Mouse (Mus musculus) ES-Bruce4 (cell line): ENCODE data around the gene Sox5. TPM values are rescaled to one million over a fixed set of nuclear protein-coding genes. Genes with fewer than 3 reads are reported as not detected.

ENCODE experiments used
- H3K27ac ChIP-seq: 2 replicates; pipeline ENCODE4 v1.5.1; 2012; ENCODE audit warnings: low read length, inconsistent platforms; ENCODE audit not compliant: insufficient read depth
- H3K27me3 ChIP-seq: 2 replicates; pipeline ENCODE4 v1.6.1; 2012; ENCODE audit warnings: mild to moderate bottlenecking, low read length, inconsistent platforms; ENCODE audit not compliant: control insufficient read depth, poor library complexity, insufficient read depth, severe bottlenecking
- H3K36me3 ChIP-seq: 2 replicates; pipeline ENCODE4 v1.6.1; 2012; ENCODE audit warnings: inconsistent platforms, mild to moderate bottlenecking, low read length, moderate library complexity; ENCODE audit not compliant: control insufficient read depth, poor library complexity, insufficient read depth, severe bottlenecking
- H3K4me1 ChIP-seq: one replicate; pipeline ENCODE4 v1.8.1; 2011; ENCODE audit warnings: low read length; ENCODE audit not compliant: control insufficient read depth, insufficient read depth
- H3K4me3 ChIP-seq: 2 replicates; pipeline ENCODE4 v1.5.1; 2011; ENCODE audit warnings: low read depth, mild to moderate bottlenecking, low read length
- H3K9ac ChIP-seq: 2 replicates; pipeline ENCODE4 v1.6.1; 2012; ENCODE audit warnings: low read depth, mild to moderate bottlenecking, inconsistent platforms; ENCODE audit not compliant: poor library complexity, severe bottlenecking
- H3K9me3 ChIP-seq: replicated peaks from 2 replicates; pipeline ENCODE4 v1.6.1; 2012; ENCODE audit warnings: mild to moderate bottlenecking, low read length, inconsistent platforms; ENCODE audit not compliant: control insufficient read depth, poor library complexity, insufficient read depth, severe bottlenecking
- CTCF ChIP-seq: IDR thresholded peaks from one replicate; pipeline ENCODE4 v1.8.1; 2011; ENCODE audit warnings: low read depth, low read length
- EP300 ChIP-seq: IDR thresholded peaks from 2 replicates; pipeline ENCODE4 v1.6.1; 2011; ENCODE audit warnings: low read depth, low read length; ENCODE audit not compliant: insufficient read depth
- POLR2A ChIP-seq: IDR thresholded peaks from one replicate; pipeline ENCODE4 v1.8.1; 2011; ENCODE audit warnings: low read length; ENCODE audit not compliant: insufficient read depth
- polyA plus RNA-seq: library from polyadenylated mRNA; stranded (reverse); fragments of >200 nt; gene quantifications from 2 replicates; pipeline ENCODE4 v1.2.4, GENCODE M21; 2011; ENCODE audit warnings: low read depth; ENCODE audit not compliant: missing spikeins, insufficient read depth, insufficient read length

The Sox5 gene
- polyA plus RNA-seq, 1 experiment = not detected

GRCm38 (mm10) chr6:144602883-144603282, 178.9 kb downstream of the Sox5 start:
- Histone ChIP-seq H3K36me3 (no peaks in the 10 kb centered on the region), H3K4me3 (no peak overlapping the region), H3K27me3 (no peaks in the 10 kb centered on the region), H3K9me3 (no peaks in the 10 kb centered on the region), H3K27ac (no peak overlapping the region), H3K9ac (no peak overlapping the region), H3K4me1 (no peaks in the 10 kb centered on the region)
- TF ChIP-seq CTCF (no peak), EP300 (no peak), POLR2A (no peak)

- H3K9ac ChIP-seq = no peak overlapping the region
- H3K9me3 ChIP-seq = no peaks in the 10 kb centered on the region
- no peak overlapping the region for H3K4me3 ChIP-seq
- H3K36me3 ChIP-seq = no peaks in the 10 kb centered on the region
- no peaks in the 10 kb centered on the region for H3K4me1 ChIP-seq
- no peak for TF ChIP-seq CTCF
- no peak for TF ChIP-seq EP300
- TF ChIP-seq POLR2A = no peak
- no peaks in the 10 kb centered on the region for H3K27me3 ChIP-seq
- no peak overlapping the region for H3K27ac ChIP-seq
These were observed 181.4 kb downstream of the Sox5 start for GRCm38 (mm10) chr6:144600351-144600750.

- no peaks in the 10 kb centered on the region for H3K36me3 ChIP-seq
- H3K4me1 ChIP-seq = no peaks in the 10 kb centered on the region
- TF ChIP-seq CTCF (no peak), POLR2A (no peak), EP300 (no peak)
- no peak overlapping the region for H3K27ac ChIP-seq
- H3K9ac ChIP-seq = no peak overlapping the region
- H3K27me3 ChIP-seq = no peaks in the 10 kb centered on the region
- no peak overlapping the region for H3K4me3 ChIP-seq
- H3K9me3 ChIP-seq = no peaks in the 10 kb centered on the region
These were observed 183.3 kb downstream of the Sox5 start for GRCm38 (mm10) chr6:144598324-144598973.

- no peaks in the 10 kb centered on the region for H3K4me1 ChIP-seq
- no peak for TF ChIP-seq POLR2A
- TF ChIP-seq CTCF = no peak
- TF ChIP-seq EP300 = no peak
- no peak overlapping the region for H3K4me3 ChIP-seq
- no peaks in the 10 kb centered on the region for H3K27me3 ChIP-seq
- no peaks in the 10 kb centered on the region for H3K36me3 ChIP-seq
- H3K27ac ChIP-seq = no peak overlapping the region
- no peak overlapping the region for H3K9ac ChIP-seq
- H3K9me3 ChIP-seq = no peaks in the 10 kb centered on the region
These were observed 185.1 kb downstream of the Sox5 start for GRCm38 (mm10) chr6:144596536-144597210.

- H3K27ac ChIP-seq = no peak overlapping the region
- TF ChIP-seq POLR2A = no peak
- no peak for TF ChIP-seq EP300
- no peak for TF ChIP-seq CTCF
- H3K4me3 ChIP-seq = no peak overlapping the region
- peaks cover 3% of the 10 kb centered on the region; the same call in 1 of the 2 replicates for H3K27me3 ChIP-seq
- no peak overlapping the region for H3K9ac ChIP-seq
- H3K9me3 ChIP-seq = no peaks in the 10 kb centered on the region
- H3K4me1 ChIP-seq = no peaks in the 10 kb centered on the region
- no peaks in the 10 kb centered on the region for H3K36me3 ChIP-seq
These were observed 196.9 kb downstream of the Sox5 start for GRCm38 (mm10) chr6:144584854-144585253.
